Mouse (Mus musculus) cerebellum, adult 2 months (tissue): ENCODE data around the gene Ubr7.

Source experiments
- CTCF ChIP-seq: fragments of 200-500 bp; IDR thresholded peaks from 2 replicates; pipeline ENCODE4 v1.5.1; 2011; ENCODE audit warnings: low read depth, mild to moderate bottlenecking, control low read depth, low read length, moderate library complexity, borderline replicate concordance; ENCODE audit not compliant: insufficient read depth
- POLR2A ChIP-seq: fragments of 200-500 bp; IDR thresholded peaks from 2 replicates; pipeline ENCODE4 v1.6.1; 2011; ENCODE audit warnings: low read length, control low read depth, borderline replicate concordance; ENCODE audit not compliant: insufficient read depth

DNA sequence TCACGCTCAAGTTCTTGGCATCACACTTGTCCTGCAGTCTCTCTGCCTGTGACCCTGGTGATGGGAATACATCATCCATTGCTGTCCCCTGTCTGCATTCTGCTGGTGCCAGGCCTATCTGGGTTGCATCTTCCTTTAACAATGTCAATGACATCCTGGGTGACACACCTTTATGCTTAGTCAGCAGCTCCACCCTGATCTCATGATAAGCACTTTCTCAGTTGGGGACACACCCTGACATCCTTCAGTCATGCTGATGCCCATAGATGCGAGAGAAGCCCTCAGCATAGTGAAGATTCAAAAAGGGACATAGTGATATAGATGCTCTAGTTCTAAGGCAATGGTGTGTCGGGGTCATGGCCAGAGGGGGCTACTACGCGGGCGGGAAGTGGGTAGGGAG is 32.6 kb upstream of the Ubr7 start:
- TF ChIP-seq CTCF, result no peak
- no peak for TF ChIP-seq POLR2A
